Comparison of ENCODE assay signal across 8 mouse cellular contexts in genomic region chr7:138906441-138906840, GRCm38 (mm10). TPM values are rescaled to one million over a fixed set of nuclear protein-coding genes. Genes with fewer than 3 reads are reported as not detected.
DNase-seq lines count a peak whose midpoint lies in the region; ATAC-seq and TF ChIP-seq lines count a peak whose summit lies in the region.

No protein-coding gene starts in this region.

- no peaks in the 10 kb centered on the region for H3K36me3 ChIP-seq in heart, embryonic 12.5 days
- peaks cover 50% of the 10 kb centered on the region for H3K36me3 ChIP-seq in G1E (replicated peaks)
- H3K36me3 ChIP-seq in hindbrain, embryonic 15.5 days, result no peaks in the 10 kb centered on the region
- H3K36me3 ChIP-seq in macrophage (ENCODE audit: inconsistent target), result no peaks in the 10 kb centered on the region

- H3K9ac ChIP-seq in heart, embryonic 12.5 days, result peak overlapping the region; percentile 65
- H3K9ac ChIP-seq in hindbrain, embryonic 15.5 days, result no peak overlapping the region

- H3K27ac ChIP-seq in heart, embryonic 12.5 days (ENCODE audit: poor library complexity, severe bottlenecking), result peak overlapping the region; percentile 84
- no peak overlapping the region for H3K27ac ChIP-seq in hindbrain, embryonic 15.5 days (replicated peaks)
- peak overlapping the region; percentile 3; the same call in 1 of the 2 replicates for H3K27ac ChIP-seq in macrophage

- 59% methylated on average over 1 of the region's 1 CpGs for WGBS in heart, embryonic 12.5 days
- 90% methylated on average over 1 of the region's 1 CpGs for WGBS in hindbrain, embryonic 15.5 days
- 83% methylated on average over 1 of the region's 1 CpGs for WGBS in macrophage (ENCODE audit: missing documents)

- no peaks in the 10 kb centered on the region for H3K9me3 ChIP-seq in heart, embryonic 12.5 days (replicated peaks)
- no peaks in the 10 kb centered on the region for H3K9me3 ChIP-seq in G1E (replicated peaks)
- H3K9me3 ChIP-seq in hindbrain, embryonic 15.5 days, result no peaks in the 10 kb centered on the region

- H3K4me1 ChIP-seq in heart, embryonic 12.5 days (replicated peaks), result peaks cover 52% of the 10 kb centered on the region
- H3K4me1 ChIP-seq in G1E (ENCODE audit: insufficient read depth, low read depth, low read length), result peaks cover 70% of the 10 kb centered on the region
- peaks cover 37% of the 10 kb centered on the region for H3K4me1 ChIP-seq in hindbrain, embryonic 15.5 days (replicated peaks)

- H3K4me2 ChIP-seq in heart, embryonic 12.5 days, result peak overlapping the region; percentile 69
- peak overlapping the region; percentile 45 for H3K4me2 ChIP-seq in hindbrain, embryonic 15.5 days

- peaks cover 72% of the 10 kb centered on the region for H3K79me2 ChIP-seq in macrophage (ENCODE audit: inconsistent target)

- no peak for ATAC-seq in heart, embryonic 12.5 days (ENCODE audit: insufficient number of reproducible peaks, low FRiP score)
- no peak for ATAC-seq in G1E (ENCODE audit: extremely low read depth, insufficient number of reproducible peaks, low FRiP score, poor library complexity, severe bottlenecking)
- no peak for ATAC-seq in hindbrain, embryonic 15.5 days (ENCODE audit: low FRiP score, low read depth)

- DNase-seq in heart, adult 11 months, result no peak
- no peak for DNase-seq in G1E (ENCODE audit: low spot score)
- no peak for DNase-seq in frontal cortex, postnatal 10 days (ENCODE audit: low spot score in 2 of 2)
- no peak for DNase-seq in thymus, adult 18-20 months
- no peak for DNase-seq in left cerebral cortex, postnatal 10 days (ENCODE audit: extremely low spot score in 1 of 2, low spot score in 2 of 2)

- intact Hi-C loops in left cerebral cortex, postnatal 10 days (cut with DNase I), result no loop called here

- no peak for TF ChIP-seq CTCF in G1E (IDR thresholded peaks at IDR 0.05; ENCODE audit: low read depth, low read length)

- peak overlapping the region; percentile 45 for H3K4me3 ChIP-seq in heart, embryonic 12.5 days
- peak overlapping the region; percentile 99 for H3K4me3 ChIP-seq in G1E (ENCODE audit: low read depth, low read length)
- 0 out of 2 replicates have a peak overlapping the region, but pooled peaks have one; percentile 16 for H3K4me3 ChIP-seq in hindbrain, embryonic 15.5 days
- H3K4me3 ChIP-seq in macrophage (ENCODE audit: inconsistent target), result peak overlapping the region; percentile 69; the same call in 1 of the 2 replicates

- no peaks in the 10 kb centered on the region for H3K27me3 ChIP-seq in heart, embryonic 12.5 days (replicated peaks)
- H3K27me3 ChIP-seq in G1E (ENCODE audit: insufficient read depth, low read length), result no peaks in the 10 kb centered on the region
- peaks cover 6% of the 10 kb centered on the region; the same call in 1 of the 2 replicates for H3K27me3 ChIP-seq in hindbrain, embryonic 15.5 days

RNA-seq across cellular contexts. Expression of gene Bnip3, which starts 2.9 kb away (rescaled TPM):
- 310 and 311 TPM in 2 replicates for polyA plus RNA-seq in heart, embryonic 12.5 days (2016; fragmentation: Nextera tagmentation; extraction: Ambion mirVana)
- total RNA-seq in G1E (2014; fragmentation: Nextera tagmentation), result 275 and 332 TPM in 2 replicates
- 392 and 430 TPM in 2 replicates for total RNA-seq in G1E (2017)
- polyA plus RNA-seq in G1E (2012), result 128 and 131 TPM in 2 replicates
- 101 and 105 TPM in 2 replicates for polyA plus RNA-seq in hindbrain, embryonic 15.5 days (2015; fragmentation: Nextera tagmentation; extraction: Ambion mirVana)
- 10 to 100 TPM in 10 of 26 experiments, 1 to 10 TPM in 13, under 1 TPM in 3; 0.66 to 26.4 (median 7.0) TPM for total RNA-seq in macrophage (2018; cell fraction: chromatin; rRNA removed)
- 10 to 100 TPM; 14.1 to 24.5 (median 18.8) TPM for total RNA-seq in macrophage (2018; cell fraction: cytosol; rRNA removed)
- 10 to 100 TPM in 6 of 26 experiments, 1 to 10 TPM in 20; 3.0 to 17.6 (median 5.9) TPM for total RNA-seq in macrophage (2018; cell fraction: nucleus; rRNA removed)
- 17.6 to 23.6 TPM (median 18.6 TPM) in 3 replicates for polyA plus RNA-seq in macrophage (2018)
- total RNA-seq in left cerebral cortex, postnatal 10 days (2021), result 100 to 1,000 TPM; 103 to 104 TPM

RNA-seq across cellular contexts. Expression of gene Jakmip3, which starts 34.1 kb away (rescaled TPM):
- polyA plus RNA-seq in heart, embryonic 12.5 days (2016; fragmentation: Nextera tagmentation; extraction: Ambion mirVana), result 0.05 and 0.09 TPM in 2 replicates
- total RNA-seq in G1E (2014; fragmentation: Nextera tagmentation) (not detected in 2 replicates), G1E (2017) (0.11 and 0.12 TPM in 2 replicates)
- polyA plus RNA-seq in G1E (2012) (not detected in 2 replicates), macrophage (2018) (not detected in 3 replicates)
- polyA plus RNA-seq in hindbrain, embryonic 15.5 days (2015; fragmentation: Nextera tagmentation; extraction: Ambion mirVana), result 10.3 and 12.7 TPM in 2 replicates
- total RNA-seq in macrophage (2018; cell fraction: chromatin; rRNA removed), result under 1 TPM in 1 of 26 experiments, not detected in 25; 0.22 TPM
- not detected for total RNA-seq in macrophage (2018; cell fraction: cytosol; rRNA removed)
- not detected for total RNA-seq in macrophage (2018; cell fraction: nucleus; rRNA removed)
- total RNA-seq in left cerebral cortex, postnatal 10 days (2021), result 10 to 100 TPM; 40.9 to 43.6 TPM

Comparison
In these comparisons a context has a peak if more than half of its experiments do, and no peak if none do; other contexts are left out.
1. H3K4me3 ChIP-seq: peak in every context shown above with its lines; median percentile 99 in G1E; 69 in macrophage; 45 in heart, embryonic 12.5 days; 16 in hindbrain, embryonic 15.5 days.
2. RNA of gene Jakmip3, which starts 34.1 kb away (polyA plus RNA-seq): 10.3 to 12.7 TPM in hindbrain, embryonic 15.5 days; 0.05 to 0.09 TPM in heart, embryonic 12.5 days, not detected in G1E and not detected in macrophage; every median in the first group is over 10 times any median in the second.